Mouse (Mus musculus) liver, postnatal 0 days (tissue): ENCODE results near the gene Gm20509. TPM values are rescaled to one million over a fixed set of nuclear protein-coding genes. Genes with fewer than 3 reads are reported as not detected.
A peak's percentile ranks its signal among the peaks of the same experiment; 100 is the strongest.

Experiments used
- ATAC-seq: fragments of 200-750 bp; cut with Nextera tagmentation; 2 replicates; pipeline ENCODE4 v1.8.0; 2017; ENCODE audit warnings: mild to moderate bottlenecking, moderate library complexity
- DNase-seq: peaks from one replicate; pipeline ENCODE4 v3.0.0-alpha.2; 2016
- H3K27ac ChIP-seq: fragments of 300-500 bp; sonication (generic); 2 replicates; pipeline ENCODE4 v1.5.1; 2014; ENCODE audit warnings: antibody characterized with exemption, moderate library complexity, mild to moderate bottlenecking, low read depth
- H3K27me3 ChIP-seq: fragments of 300-500 bp; sonication (generic); 2 replicates; pipeline ENCODE4 v1.6.1; 2014; ENCODE audit warnings: low read length, control low read depth, mixed read lengths; ENCODE audit not compliant: insufficient read depth
- H3K36me3 ChIP-seq: fragments of 300-500 bp; sonication (generic); replicated peaks from 2 replicates; pipeline ENCODE4 v1.6.1; 2014; ENCODE audit warnings: mild to moderate bottlenecking, control low read depth, low read length, moderate library complexity, mixed read lengths; ENCODE audit not compliant: insufficient read depth
- H3K4me1 ChIP-seq: fragments of 300-500 bp; sonication (generic); 2 replicates; pipeline ENCODE4 v1.6.1; 2014; ENCODE audit warnings: antibody characterized with exemption, mild to moderate bottlenecking, control low read depth; ENCODE audit not compliant: insufficient read depth
- H3K4me2 ChIP-seq: fragments of 300-500 bp; sonication (generic); 2 replicates; pipeline ENCODE4 v1.6.1; 2014; ENCODE audit warnings: low read depth, mild to moderate bottlenecking, low read length, moderate library complexity, mixed read lengths
- H3K4me3 ChIP-seq: fragments of 300-500 bp; sonication (generic); 2 replicates; pipeline ENCODE4 v1.5.1; 2014; ENCODE audit warnings: low read depth, low read length
- H3K9ac ChIP-seq: fragments of 300-500 bp; sonication (generic); replicated peaks from 2 replicates; pipeline ENCODE4 v1.6.1; 2014; ENCODE audit warnings: mild to moderate bottlenecking, moderate library complexity
- H3K9me3 ChIP-seq: fragments of 300-500 bp; sonication (generic); 2 replicates; pipeline ENCODE4 v1.6.1; 2016; ENCODE audit warnings: mild to moderate bottlenecking, control low read depth, low read length, mixed read lengths
- CTCF ChIP-seq: sonication (generic); IDR thresholded peaks from 2 replicates; pipeline ENCODE4 v1.5.1; 2016; ENCODE audit warnings: antibody characterized with exemption, low read depth
- EP300 ChIP-seq: IDR thresholded peaks from 2 replicates; pipeline ENCODE4 v1.6.1; 2016; ENCODE audit warnings: antibody characterized with exemption, low read depth, mild to moderate bottlenecking
- WGBS: fragments of 180-500 bp; shearing (Covaris S2); extraction: QIAGEN DNeasy Blood & Tissue Kit; methylation state at CpG from one replicate; pipeline ENCODE4 v1.1.7; 2014; ENCODE audit not compliant: insufficient replicate concordance; 5-methylcytosine and 5-hydroxymethylcytosine counted together
- polyA plus RNA-seq: library from polyadenylated mRNA; unstranded; fragments of >200 nt; fragmentation: Nextera tagmentation; extraction: Ambion mirVana; gene quantifications from 2 replicates; pipeline ENCODE4 v1.2.1, GENCODE M21; 2015

Gm20509 gene
- polyA plus RNA-seq, 1 experiment from 2014 or later: not detected

DNA sequence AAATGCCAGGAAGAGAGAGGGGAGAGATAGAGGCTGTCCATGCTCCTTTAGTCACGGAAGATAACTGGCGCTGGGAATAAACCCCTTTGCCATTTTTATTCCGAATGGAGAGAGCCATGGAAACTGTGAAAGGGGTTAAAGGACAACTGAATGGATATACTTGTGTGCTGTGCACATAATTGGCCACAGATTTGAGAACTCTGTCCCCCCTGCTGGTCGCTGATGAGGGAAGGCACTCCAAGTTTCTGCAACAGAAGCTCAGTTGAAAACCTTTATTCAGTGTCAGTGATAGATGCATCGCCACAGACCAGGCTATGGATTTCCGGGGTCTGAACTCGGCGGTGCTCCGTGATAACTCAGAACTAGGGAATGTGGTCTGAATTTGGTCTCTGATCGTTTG, 12.1 kb upstream of the Gm20509 start:
- Histone ChIP-seq H3K9me3 (no peaks in the 10 kb centered on the region), H3K27me3 (no peaks in the 10 kb centered on the region), H3K4me2 (no peak overlapping the region), H3K4me1 (peaks cover 3% of the 10 kb centered on the region), H3K9ac (no peak overlapping the region), H3K36me3 (no peaks in the 10 kb centered on the region), H3K4me3 (no peak overlapping the region), H3K27ac (peak overlapping the region; percentile 73)
- DNase-seq (no peak), ATAC-seq (no peak)
- TF ChIP-seq EP300 (no peak), CTCF (no peak)
- WGBS: 75% methylated on average over 10 of the region's 10 CpGs

GRCm38 (mm10) chr9:73091747-73092146, 10.5 kb upstream of the Gm20509 start:
- H3K4me3 ChIP-seq: no peak overlapping the region
- H3K9ac ChIP-seq: no peak overlapping the region
- no peak overlapping the region for H3K27ac ChIP-seq
- H3K4me2 ChIP-seq: no peak overlapping the region
- ATAC-seq (no peak), DNase-seq (no peak)
- H3K4me1 ChIP-seq: peaks cover 3% of the 10 kb centered on the region; the same call in 1 of the 2 replicates
- no peak for TF ChIP-seq EP300
- peak; percentile 94 for TF ChIP-seq CTCF
- H3K27me3 ChIP-seq: no peaks in the 10 kb centered on the region
- no peaks in the 10 kb centered on the region for H3K9me3 ChIP-seq
- no peaks in the 10 kb centered on the region for H3K36me3 ChIP-seq
- WGBS: 2% methylated on average over 1 of the region's 1 CpGs

GRCm38 (mm10) chr9:73094580-73094979, 7.7 kb upstream of the Gm20509 start:
- Histone ChIP-seq H3K9me3 (no peaks in the 10 kb centered on the region), H3K27me3 (no peaks in the 10 kb centered on the region), H3K4me1 (no peaks in the 10 kb centered on the region; the same call in 1 of the 2 replicates), H3K4me2 (no peak overlapping the region), H3K36me3 (no peaks in the 10 kb centered on the region), H3K9ac (no peak overlapping the region), H3K4me3 (no peak overlapping the region), H3K27ac (no peak overlapping the region)
- DNase-seq: no peak
- ATAC-seq: no peak
- 68% methylated on average over 17 of the region's 17 CpGs for WGBS
- no peak for TF ChIP-seq CTCF
- no peak for TF ChIP-seq EP300

DNA sequence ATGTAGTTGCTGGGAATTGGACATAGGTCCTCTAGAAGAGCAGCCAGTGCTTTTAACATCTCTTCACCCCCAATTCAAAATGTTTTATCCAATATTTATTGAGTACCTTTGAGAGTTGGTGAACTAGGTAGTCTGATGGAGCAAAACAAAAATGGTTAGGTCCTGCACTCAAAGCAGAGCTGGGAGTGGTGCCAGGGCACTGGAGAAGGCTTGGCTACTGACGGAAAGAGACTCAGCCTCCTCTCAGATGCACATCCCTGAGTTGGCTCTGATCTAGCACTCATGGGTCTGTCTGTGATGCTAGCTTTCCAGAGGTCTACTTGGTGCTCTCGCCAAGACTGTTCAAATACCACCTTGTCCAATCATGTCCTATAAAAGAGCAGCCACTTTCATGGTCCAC, 4.4 kb upstream of the Gm20509 start:
- WGBS: 72% methylated on average over 2 of the region's 2 CpGs
- ATAC-seq: no peak
- DNase-seq: no peak

DNA sequence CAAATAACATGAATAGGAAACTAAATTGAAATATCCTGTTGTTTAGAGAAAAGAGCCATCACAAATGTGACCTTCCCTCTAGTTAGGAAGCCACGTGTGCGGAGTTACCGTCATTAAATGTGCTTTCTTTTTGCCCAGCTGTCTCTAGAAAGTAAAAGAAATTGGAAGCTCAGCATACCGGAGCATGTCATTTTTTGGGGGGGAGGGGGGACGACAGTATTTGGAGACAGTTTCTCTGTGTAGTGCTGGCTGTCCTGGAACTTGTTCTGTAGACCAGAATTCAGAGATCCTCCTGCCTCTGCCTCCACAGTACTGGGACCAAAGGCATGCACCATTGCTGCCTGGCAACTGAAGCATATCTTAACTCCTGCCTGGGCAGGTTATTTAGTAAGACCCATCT, 734 bp upstream of the Gm20509 start, which contains the start of gene Khdc3:
TSS of gene Khdc3 (plus strand) at position 301 of the 400 bp plus-strand sequence.
- H3K36me3 ChIP-seq: no peaks in the 10 kb centered on the region
- ATAC-seq (no peak), DNase-seq (no peak)
- no peaks in the 10 kb centered on the region for H3K9me3 ChIP-seq
- peaks cover 11% of the 10 kb centered on the region for H3K4me1 ChIP-seq
- H3K27ac ChIP-seq: no peak within 1 kb of the TSS
- no peak within 1 kb of the TSS for H3K9ac ChIP-seq
- H3K27me3 ChIP-seq: peaks cover 13% of the 10 kb centered on the region
- 74% methylated on average over 5 of the region's 5 CpGs for WGBS
- H3K4me3 ChIP-seq: no peak within 1 kb of the TSS
- TF ChIP-seq CTCF: no peak
- no peak for TF ChIP-seq EP300
- no peak within 1 kb of the TSS for H3K4me2 ChIP-seq

More for the DNA sequence above, 4.4 kb upstream of the Gm20509 start:
- Histone ChIP-seq H3K27ac (no peak overlapping the region), H3K36me3 (no peaks in the 10 kb centered on the region), H3K4me3 (no peak overlapping the region), H3K9ac (no peak overlapping the region), H3K27me3 (peaks cover 4% of the 10 kb centered on the region), H3K4me2 (no peak overlapping the region), H3K9me3 (no peaks in the 10 kb centered on the region), H3K4me1 (no peaks in the 10 kb centered on the region; the same call in 1 of the 2 replicates)
- TF ChIP-seq EP300 (no peak), CTCF (no peak)

DNA sequence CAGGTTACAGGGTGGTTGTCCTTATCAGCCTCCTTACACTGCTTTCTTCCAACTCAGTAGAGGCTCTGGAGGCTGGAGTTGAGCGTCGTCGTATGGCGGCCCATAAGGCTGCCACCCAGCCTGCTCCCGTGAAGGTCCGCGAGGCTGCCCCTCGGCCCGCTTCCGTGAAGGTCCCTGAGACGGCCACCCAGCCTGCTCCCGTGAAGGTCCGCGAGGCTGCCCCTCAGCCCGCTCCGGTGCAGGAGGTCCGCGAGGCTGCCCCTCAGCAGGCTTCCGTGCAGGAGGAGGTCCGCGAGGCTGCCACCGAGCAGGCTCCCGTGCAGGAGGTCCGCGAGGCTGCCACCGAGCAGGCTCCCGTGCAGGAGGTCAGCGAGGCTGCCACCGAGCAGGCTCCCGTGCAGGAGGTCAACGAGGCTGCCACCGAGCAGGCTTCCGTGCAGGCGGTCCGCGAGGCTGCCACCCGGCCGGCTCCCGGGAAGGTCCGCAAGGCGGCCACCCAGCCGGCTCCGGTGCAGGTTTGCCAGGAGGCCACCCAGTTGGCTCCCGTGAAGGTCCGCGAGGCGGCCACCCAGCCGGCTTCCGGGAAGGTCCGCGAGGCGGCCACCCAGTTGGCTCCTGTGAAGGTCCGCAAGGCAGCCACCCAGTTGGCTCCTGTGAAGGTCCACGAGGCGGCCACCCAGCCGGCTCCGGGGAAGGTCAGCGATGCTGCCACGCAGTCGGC, 1.0 kb downstream of the Gm20509 start:
- no peaks in the 10 kb centered on the region for H3K9me3 ChIP-seq
- H3K4me1 ChIP-seq: peaks cover 11% of the 10 kb centered on the region
- H3K36me3 ChIP-seq: no peaks in the 10 kb centered on the region
- H3K27ac ChIP-seq: no peak overlapping the region
- peak overlapping the region; percentile 79 for H3K4me2 ChIP-seq
- peaks cover 13% of the 10 kb centered on the region for H3K27me3 ChIP-seq
- peak overlapping the region; percentile 53 for H3K9ac ChIP-seq
- peak; percentile 56 for DNase-seq
- TF ChIP-seq EP300 (no peak), CTCF (no peak)
- peak; percentile 67 for ATAC-seq
- peak overlapping the region; percentile 46 for H3K4me3 ChIP-seq
- 9% methylated on average over 60 of the region's 60 CpGs for WGBS
